Mouse (Mus musculus): ENCODE measurements at regions not wholly inside any gene's neighbourhood (a gene's known extent, or its start where the extent isn't known, plus 50 kb on each side); places are given as distances from the start of the nearest gene placed in this dataset.

GRCm38 (mm10) chr10:16588833-16589232 lies 1134.2 kb upstream of the Cited2 start:
- TF ChIP-seq CTCF (IDR thresholded peaks at IDR 0.05; ENCODE audit: extremely low read depth, insufficient read depth, insufficient read length, insufficient replicate concordance) = no peak
- no peak for TF ChIP-seq POLR2A (IDR thresholded peaks at IDR 0.05; ENCODE audit: low read depth, low read length)
- H3K4me1 ChIP-seq (ENCODE audit: control insufficient read depth, insufficient read depth, insufficient read length) = no peaks in the 10 kb centered on the region
- H3K36me3 ChIP-seq (ENCODE audit: control insufficient read depth, insufficient read depth, low read length) = no peaks in the 10 kb centered on the region
- H3K27me3 ChIP-seq (ENCODE audit: control insufficient read depth, insufficient read depth, low read length) = no peaks in the 10 kb centered on the region
- no peak overlapping the region for H3K4me3 ChIP-seq (ENCODE audit: extremely low read depth, insufficient read depth, insufficient read length)
- H3K27ac ChIP-seq (ENCODE audit: insufficient read depth, low read length) = no peak overlapping the region
- 94% methylated on average over 2 of the region's 2 CpGs for WGBS
- no peak for DNase-seq (ENCODE audit: low read depth in 1 of 2, low spot score in 2 of 2)

- DNase-seq (ENCODE audit: low read depth in 1 of 2, low spot score in 2 of 2) = no peak
- no peaks in the 10 kb centered on the region for H3K36me3 ChIP-seq (ENCODE audit: control insufficient read depth, insufficient read depth, low read length)
- H3K27ac ChIP-seq (ENCODE audit: insufficient read depth, low read length) = no peak overlapping the region
These were observed 1133.6 kb upstream of the Cited2 start for GRCm38 (mm10) chr10:16589399-16589798.

GRCm38 (mm10) chr10:16592870-16593269 lies 1130.1 kb upstream of the Cited2 start:
- 66% methylated on average over 4 of the region's 4 CpGs for WGBS
- H3K27me3 ChIP-seq (ENCODE audit: control insufficient read depth, insufficient read depth, low read length) = no peaks in the 10 kb centered on the region
- no peaks in the 10 kb centered on the region for H3K36me3 ChIP-seq (ENCODE audit: control insufficient read depth, insufficient read depth, low read length)
- no peak overlapping the region for H3K27ac ChIP-seq (ENCODE audit: insufficient read depth, low read length)
- H3K4me1 ChIP-seq (ENCODE audit: control insufficient read depth, insufficient read depth, insufficient read length) = no peaks in the 10 kb centered on the region
- H3K4me3 ChIP-seq (ENCODE audit: extremely low read depth, insufficient read depth, insufficient read length) = no peak overlapping the region
- no peak for DNase-seq (ENCODE audit: low read depth in 1 of 2, low spot score in 2 of 2)
- TF ChIP-seq POLR2A (IDR thresholded peaks at IDR 0.05; ENCODE audit: low read depth, low read length) (no peak), CTCF (IDR thresholded peaks at IDR 0.05; ENCODE audit: extremely low read depth, insufficient read depth, insufficient read length, insufficient replicate concordance) (no peak)

More at GRCm38 (mm10) chr10:16589399-16589798, 1133.6 kb upstream of the Cited2 start:
- WGBS = 80% methylated on average over 3 of the region's 3 CpGs
- Histone ChIP-seq H3K27me3 (ENCODE audit: control insufficient read depth, insufficient read depth, low read length) (no peaks in the 10 kb centered on the region), H3K4me3 (ENCODE audit: extremely low read depth, insufficient read depth, insufficient read length) (no peak overlapping the region), H3K4me1 (ENCODE audit: control insufficient read depth, insufficient read depth, insufficient read length) (no peaks in the 10 kb centered on the region)
- TF ChIP-seq CTCF (IDR thresholded peaks at IDR 0.05; ENCODE audit: extremely low read depth, insufficient read depth, insufficient read length, insufficient replicate concordance) (no peak), POLR2A (IDR thresholded peaks at IDR 0.05; ENCODE audit: low read depth, low read length) (no peak)

GRCm38 (mm10) chr10:16600041-16600440 lies 1123.0 kb upstream of the Cited2 start:
- TF ChIP-seq POLR2A (IDR thresholded peaks at IDR 0.05; ENCODE audit: low read depth, low read length) (no peak), CTCF (IDR thresholded peaks at IDR 0.05; ENCODE audit: extremely low read depth, insufficient read depth, insufficient read length, insufficient replicate concordance) (no peak)
- Histone ChIP-seq H3K4me3 (ENCODE audit: extremely low read depth, insufficient read depth, insufficient read length) (no peak overlapping the region), H3K27me3 (ENCODE audit: control insufficient read depth, insufficient read depth, low read length) (no peaks in the 10 kb centered on the region), H3K36me3 (ENCODE audit: control insufficient read depth, insufficient read depth, low read length) (no peaks in the 10 kb centered on the region), H3K27ac (ENCODE audit: insufficient read depth, low read length) (no peak overlapping the region), H3K4me1 (ENCODE audit: control insufficient read depth, insufficient read depth, insufficient read length) (no peaks in the 10 kb centered on the region)
- WGBS = 93% methylated on average over 1 of the region's 1 CpGs
- no peak for DNase-seq (ENCODE audit: low read depth in 1 of 2, low spot score in 2 of 2)

- no peak for DNase-seq (ENCODE audit: low read depth in 1 of 2, low spot score in 2 of 2)
- Histone ChIP-seq H3K27ac (ENCODE audit: insufficient read depth, low read length) (no peak overlapping the region), H3K27me3 (ENCODE audit: control insufficient read depth, insufficient read depth, low read length) (no peaks in the 10 kb centered on the region), H3K4me1 (ENCODE audit: control insufficient read depth, insufficient read depth, insufficient read length) (no peaks in the 10 kb centered on the region), H3K4me3 (ENCODE audit: extremely low read depth, insufficient read depth, insufficient read length) (no peak overlapping the region), H3K36me3 (ENCODE audit: control insufficient read depth, insufficient read depth, low read length) (no peaks in the 10 kb centered on the region)
- 73% methylated on average over 10 of the region's 10 CpGs for WGBS
- TF ChIP-seq CTCF (IDR thresholded peaks at IDR 0.05; ENCODE audit: extremely low read depth, insufficient read depth, insufficient read length, insufficient replicate concordance) = no peak
- TF ChIP-seq POLR2A (IDR thresholded peaks at IDR 0.05; ENCODE audit: low read depth, low read length) = no peak
These were observed 1122.3 kb upstream of the Cited2 start for GRCm38 (mm10) chr10:16600551-16601224.

GRCm38 (mm10) chr10:16601225-16601595 lies 1121.8 kb upstream of the Cited2 start:
- DNase-seq (ENCODE audit: low read depth in 1 of 2, low spot score in 2 of 2) = no peak
- Histone ChIP-seq H3K27me3 (ENCODE audit: control insufficient read depth, insufficient read depth, low read length) (no peaks in the 10 kb centered on the region), H3K4me1 (ENCODE audit: control insufficient read depth, insufficient read depth, insufficient read length) (no peaks in the 10 kb centered on the region), H3K27ac (ENCODE audit: insufficient read depth, low read length) (no peak overlapping the region), H3K36me3 (ENCODE audit: control insufficient read depth, insufficient read depth, low read length) (no peaks in the 10 kb centered on the region), H3K4me3 (ENCODE audit: extremely low read depth, insufficient read depth, insufficient read length) (no peak overlapping the region)
- no peak for TF ChIP-seq POLR2A (IDR thresholded peaks at IDR 0.05; ENCODE audit: low read depth, low read length)
- no peak for TF ChIP-seq CTCF (IDR thresholded peaks at IDR 0.05; ENCODE audit: extremely low read depth, insufficient read depth, insufficient read length, insufficient replicate concordance)
- 60% methylated on average over 1 of the region's 1 CpGs for WGBS

- TF ChIP-seq CTCF (IDR thresholded peaks at IDR 0.05; ENCODE audit: extremely low read depth, insufficient read depth, insufficient read length, insufficient replicate concordance) = no peak
- TF ChIP-seq POLR2A (IDR thresholded peaks at IDR 0.05; ENCODE audit: low read depth, low read length) = no peak
- DNase-seq (ENCODE audit: low read depth in 1 of 2, low spot score in 2 of 2) = no peak
- Histone ChIP-seq H3K36me3 (ENCODE audit: control insufficient read depth, insufficient read depth, low read length) (no peaks in the 10 kb centered on the region), H3K27me3 (ENCODE audit: control insufficient read depth, insufficient read depth, low read length) (no peaks in the 10 kb centered on the region), H3K4me1 (ENCODE audit: control insufficient read depth, insufficient read depth, insufficient read length) (no peaks in the 10 kb centered on the region; the same call in 1 of the 2 replicates), H3K4me3 (ENCODE audit: extremely low read depth, insufficient read depth, insufficient read length) (no peak overlapping the region), H3K27ac (ENCODE audit: insufficient read depth, low read length) (no peak overlapping the region)
- 95% methylated on average over 3 of the region's 3 CpGs for WGBS
These were observed 1114.7 kb upstream of the Cited2 start for GRCm38 (mm10) chr10:16608339-16608738.

Data from spleen, adult 2 months (tissue).